Mouse (Mus musculus) mesoderm, embryonic 11.5 days (tissue): ENCODE results near the gene Eea1.
"Not testable (repeated sequence)": the region's sequence is repeated elsewhere in the genome, so short reads cannot be mapped to it uniquely, and the experiment has no call there.

ENCODE experiments used
- DNase-seq: peaks from one replicate; pipeline ENCODE4 v3.0.0-alpha.2; 2012; ENCODE audit warnings: low read depth, low spot score

The Eea1 gene

GRCm38 (mm10) chr10:95940046-95940900 lies at the start of gene Eea1:
Gene Eea1, plus strand, starts transcription at chr10:95940650.
- peak; percentile 95 for DNase-seq

- no peak for DNase-seq
These were observed 49.1 kb upstream of the Eea1 start for GRCm38 (mm10) chr10:95891214-95891960.

- DNase-seq, result no peak
These were observed 48.3 kb upstream of the Eea1 start for GRCm38 (mm10) chr10:95892132-95892531.

GRCm38 (mm10) chr10:95893291-95893932 lies 47.0 kb upstream of the Eea1 start:
- no peak for DNase-seq

GRCm38 (mm10) chr10:95894036-95894855 lies 46.2 kb upstream of the Eea1 start:
- DNase-seq, result peak; percentile 6

GRCm38 (mm10) chr10:95894856-95895386 lies 45.5 kb upstream of the Eea1 start:
- DNase-seq, result peak; percentile 69

- peak; percentile 49 for DNase-seq
These were observed 41.8 kb upstream of the Eea1 start for GRCm38 (mm10) chr10:95898471-95899154.

- no peak for DNase-seq
These were observed 35.8 kb upstream of the Eea1 start for GRCm38 (mm10) chr10:95904668-95905067.

GRCm38 (mm10) chr10:95909246-95909909 lies 31.1 kb upstream of the Eea1 start:
- no peak for DNase-seq

- DNase-seq, result no peak
These were observed 29.4 kb upstream of the Eea1 start for GRCm38 (mm10) chr10:95911016-95911415.

- no peak for DNase-seq
These were observed 25.8 kb upstream of the Eea1 start for GRCm38 (mm10) chr10:95914434-95915174.

- no peak for DNase-seq
These were observed 21.7 kb upstream of the Eea1 start for GRCm38 (mm10) chr10:95918716-95919115.

- DNase-seq, result no peak
These were observed 16.9 kb upstream of the Eea1 start for GRCm38 (mm10) chr10:95923263-95924217.

GRCm38 (mm10) chr10:95933631-95934030 lies 6.8 kb upstream of the Eea1 start:
- DNase-seq, result not testable (repeated sequence)

- peak; percentile 7 for DNase-seq
These were observed 684 bp downstream of the Eea1 start for GRCm38 (mm10) chr10:95940901-95941767.

- no peak for DNase-seq
These were observed 1.4 kb downstream of the Eea1 start for GRCm38 (mm10) chr10:95941768-95942425.

GRCm38 (mm10) chr10:95945086-95945485 lies 4.6 kb downstream of the Eea1 start:
- DNase-seq, result no peak
